Mouse (Mus musculus): Measurements from ENCODE around the gene Spns2. TPM values are rescaled to one million over a fixed set of nuclear protein-coding genes. Genes with fewer than 3 reads are reported as not detected.

Spns2 gene
- polyA plus RNA-seq, 1 experiment from 2014 or later, result 10.6 TPM

- Histone ChIP-seq H3K36me3 (no peaks in the 10 kb centered on the region), H3K4me2 (no peak overlapping the region), H3K27ac (no peak overlapping the region), H3K4me3 (no peak overlapping the region), H3K4me1 (peaks cover 9% of the 10 kb centered on the region; the same call in 1 of the 2 replicates), H3K9ac (no peak overlapping the region), H3K9me3 (no peaks in the 10 kb centered on the region), H3K27me3 (peaks cover 11% of the 10 kb centered on the region)
- ATAC-seq (ENCODE audit: insufficient number of reproducible peaks, low FRiP score, low TSS enrichment, low read depth), result no peak
- WGBS, result 79% methylated on average over 4 of the region's 4 CpGs
These were observed 7.8 kb downstream of the Spns2 start for GRCm38 (mm10) chr11:72481952-72482351.

GRCm38 (mm10) chr11:72481313-72481712 is 8.4 kb downstream of the Spns2 start:
- no peak overlapping the region for H3K4me3 ChIP-seq
- ATAC-seq (ENCODE audit: insufficient number of reproducible peaks, low FRiP score, low TSS enrichment, low read depth), result no peak
- no peak overlapping the region for H3K9ac ChIP-seq
- no peaks in the 10 kb centered on the region for H3K9me3 ChIP-seq
- H3K27me3 ChIP-seq, result peaks cover 7% of the 10 kb centered on the region; the same call in 1 of the 2 replicates
- no peak overlapping the region for H3K4me2 ChIP-seq
- H3K36me3 ChIP-seq, result no peaks in the 10 kb centered on the region
- WGBS, result 56% methylated on average over 5 of the region's 5 CpGs
- H3K27ac ChIP-seq, result no peak overlapping the region
- H3K4me1 ChIP-seq, result peaks cover 9% of the 10 kb centered on the region; the same call in 1 of the 2 replicates

GRCm38 (mm10) chr11:72479499-72479898 is 10.2 kb downstream of the Spns2 start:
- Histone ChIP-seq H3K27ac (no peak overlapping the region), H3K4me1 (peaks cover 9% of the 10 kb centered on the region; the same call in 1 of the 2 replicates), H3K9me3 (no peaks in the 10 kb centered on the region), H3K4me2 (no peak overlapping the region), H3K9ac (no peak overlapping the region), H3K36me3 (no peaks in the 10 kb centered on the region), H3K27me3 (no peaks in the 10 kb centered on the region), H3K4me3 (no peak overlapping the region)
- WGBS, result 82% methylated on average over 2 of the region's 2 CpGs
- ATAC-seq (ENCODE audit: insufficient number of reproducible peaks, low FRiP score, low TSS enrichment, low read depth), result no peak

- Histone ChIP-seq H3K36me3 (no peaks in the 10 kb centered on the region), H3K4me1 (peaks cover 9% of the 10 kb centered on the region; the same call in 1 of the 2 replicates), H3K9ac (no peak overlapping the region), H3K4me3 (no peak overlapping the region), H3K9me3 (no peaks in the 10 kb centered on the region), H3K27me3 (no peaks in the 10 kb centered on the region), H3K27ac (peak overlapping the region; percentile 33; the same call in 1 of the 2 replicates), H3K4me2 (no peak overlapping the region)
- no peak for ATAC-seq (ENCODE audit: insufficient number of reproducible peaks, low FRiP score, low TSS enrichment, low read depth)
- 58% methylated on average over 6 of the region's 6 CpGs for WGBS
These were observed 11.5 kb downstream of the Spns2 start for GRCm38 (mm10) chr11:72478228-72478627.

- ATAC-seq (ENCODE audit: insufficient number of reproducible peaks, low FRiP score, low TSS enrichment, low read depth), result no peak
- no peak overlapping the region for H3K4me3 ChIP-seq
- H3K4me2 ChIP-seq, result no peak overlapping the region
- H3K36me3 ChIP-seq, result no peaks in the 10 kb centered on the region
- no peak overlapping the region for H3K9ac ChIP-seq
- WGBS, result 79% methylated on average over 1 of the region's 1 CpGs
- H3K27ac ChIP-seq, result no peak overlapping the region
- peaks cover 9% of the 10 kb centered on the region; the same call in 1 of the 2 replicates for H3K4me1 ChIP-seq
- no peaks in the 10 kb centered on the region for H3K27me3 ChIP-seq
- no peaks in the 10 kb centered on the region for H3K9me3 ChIP-seq
These were observed 12.1 kb downstream of the Spns2 start for GRCm38 (mm10) chr11:72477653-72478052.

GRCm38 (mm10) chr11:72477182-72477581 is 12.5 kb downstream of the Spns2 start:
- no peak overlapping the region for H3K4me3 ChIP-seq
- no peak for ATAC-seq (ENCODE audit: insufficient number of reproducible peaks, low FRiP score, low TSS enrichment, low read depth)
- no peak overlapping the region for H3K9ac ChIP-seq
- no peak overlapping the region for H3K4me2 ChIP-seq
- WGBS, result 43% methylated on average over 5 of the region's 5 CpGs
- no peaks in the 10 kb centered on the region for H3K27me3 ChIP-seq
- no peaks in the 10 kb centered on the region for H3K9me3 ChIP-seq
- H3K4me1 ChIP-seq, result peaks cover 9% of the 10 kb centered on the region; the same call in 1 of the 2 replicates
- 0 out of 2 replicates have a peak overlapping the region, but pooled peaks have one; percentile 12 for H3K27ac ChIP-seq
- no peaks in the 10 kb centered on the region for H3K36me3 ChIP-seq

GRCm38 (mm10) chr11:72476074-72476625 is 13.6 kb downstream of the Spns2 start:
- Histone ChIP-seq H3K4me1 (peaks cover 9% of the 10 kb centered on the region; the same call in 1 of the 2 replicates), H3K36me3 (no peaks in the 10 kb centered on the region), H3K4me2 (no peak overlapping the region), H3K9me3 (no peaks in the 10 kb centered on the region), H3K27me3 (no peaks in the 10 kb centered on the region), H3K9ac (no peak overlapping the region), H3K27ac (no peak overlapping the region), H3K4me3 (no peak overlapping the region)
- no peak for ATAC-seq (ENCODE audit: insufficient number of reproducible peaks, low FRiP score, low TSS enrichment, low read depth)
- WGBS, result 64% methylated on average over 7 of the region's 7 CpGs

- no peak for ATAC-seq (ENCODE audit: insufficient number of reproducible peaks, low FRiP score, low TSS enrichment, low read depth)
- WGBS, result 86% methylated on average over 7 of the region's 7 CpGs
- Histone ChIP-seq H3K9ac (no peak overlapping the region), H3K4me1 (peaks cover 9% of the 10 kb centered on the region; the same call in 1 of the 2 replicates), H3K27me3 (no peaks in the 10 kb centered on the region), H3K36me3 (no peaks in the 10 kb centered on the region), H3K9me3 (no peaks in the 10 kb centered on the region), H3K27ac (no peak overlapping the region), H3K4me3 (no peak overlapping the region), H3K4me2 (no peak overlapping the region)
These were observed 14.3 kb downstream of the Spns2 start for GRCm38 (mm10) chr11:72475408-72475807.

GRCm38 (mm10) chr11:72474926-72475325 is 14.8 kb downstream of the Spns2 start:
- H3K4me2 ChIP-seq, result no peak overlapping the region
- 76% methylated on average over 3 of the region's 3 CpGs for WGBS
- no peak overlapping the region for H3K27ac ChIP-seq
- H3K9me3 ChIP-seq, result no peaks in the 10 kb centered on the region
- H3K4me3 ChIP-seq, result no peak overlapping the region
- peaks cover 9% of the 10 kb centered on the region; the same call in 1 of the 2 replicates for H3K4me1 ChIP-seq
- no peak overlapping the region for H3K9ac ChIP-seq
- no peak for ATAC-seq (ENCODE audit: insufficient number of reproducible peaks, low FRiP score, low TSS enrichment, low read depth)
- no peaks in the 10 kb centered on the region for H3K27me3 ChIP-seq
- no peaks in the 10 kb centered on the region for H3K36me3 ChIP-seq

- H3K36me3 ChIP-seq, result no peaks in the 10 kb centered on the region
- peaks cover 13% of the 10 kb centered on the region; the same call in 1 of the 2 replicates for H3K4me1 ChIP-seq
- H3K9me3 ChIP-seq, result no peaks in the 10 kb centered on the region
- H3K27ac ChIP-seq, result 0 out of 2 replicates have a peak overlapping the region, but pooled peaks have one; percentile 11
- no peak overlapping the region for H3K4me2 ChIP-seq
- no peak overlapping the region for H3K4me3 ChIP-seq
- WGBS, result 72% methylated on average over 4 of the region's 4 CpGs
- no peak overlapping the region for H3K9ac ChIP-seq
- ATAC-seq (ENCODE audit: insufficient number of reproducible peaks, low FRiP score, low TSS enrichment, low read depth), result no peak
- no peaks in the 10 kb centered on the region for H3K27me3 ChIP-seq
These were observed 16.2 kb downstream of the Spns2 start for GRCm38 (mm10) chr11:72473540-72473939.

GRCm38 (mm10) chr11:72471381-72471780 is 18.3 kb downstream of the Spns2 start:
- 78% methylated on average over 6 of the region's 6 CpGs for WGBS
- no peak overlapping the region for H3K4me2 ChIP-seq
- no peak overlapping the region for H3K4me3 ChIP-seq
- H3K9me3 ChIP-seq, result no peaks in the 10 kb centered on the region
- H3K27ac ChIP-seq, result no peak overlapping the region
- H3K9ac ChIP-seq, result no peak overlapping the region
- H3K27me3 ChIP-seq, result no peaks in the 10 kb centered on the region
- H3K4me1 ChIP-seq, result peaks cover 9% of the 10 kb centered on the region; the same call in 1 of the 2 replicates
- H3K36me3 ChIP-seq, result no peaks in the 10 kb centered on the region
- ATAC-seq (ENCODE audit: insufficient number of reproducible peaks, low FRiP score, low TSS enrichment, low read depth), result no peak

- Histone ChIP-seq H3K4me2 (no peak overlapping the region), H3K4me3 (no peak overlapping the region), H3K9ac (no peak overlapping the region), H3K27me3 (no peaks in the 10 kb centered on the region), H3K36me3 (no peaks in the 10 kb centered on the region), H3K27ac (no peak overlapping the region), H3K4me1 (peaks cover 12% of the 10 kb centered on the region; the same call in 1 of the 2 replicates), H3K9me3 (no peaks in the 10 kb centered on the region)
- 51% methylated on average over 4 of the region's 4 CpGs for whole genome bisulfite sequencing
- ATAC-seq (ENCODE audit: insufficient number of reproducible peaks, low FRiP score, low TSS enrichment, low read depth), result no peak
These were observed 19.7 kb downstream of the Spns2 start for GRCm38 (mm10) chr11:72470004-72470403.

Measured in limb, embryonic 15.5 days (tissue).